7 mouse cellular contexts compared by ENCODE assay signal in genomic region chr7:97579067-97579975, GRCm38 (mm10). TPM values are rescaled to one million over a fixed set of nuclear protein-coding genes. Genes with fewer than 3 reads are reported as not detected.
A peak's percentile ranks its signal among the peaks of the same experiment; 100 is the strongest.
DNase-seq lines count a peak whose midpoint lies in the region; ATAC-seq lines count a peak whose summit lies in the region.

Gene Aamdc (minus strand): TSS chr7:97579497.
Gene Rsf1 (plus strand): TSS chr7:97579889.

- no peaks in the 10 kb centered on the region for H3K9me3 ChIP-seq in embryonic facial prominence, embryonic 11.5 days (replicated peaks; ENCODE audit: control insufficient read depth, low read length)
- no peaks in the 10 kb centered on the region for H3K9me3 ChIP-seq in limb, embryonic 10.5 days (replicated peaks)
- no peaks in the 10 kb centered on the region for H3K9me3 ChIP-seq in midbrain, embryonic 13.5 days

- H3K4me1 ChIP-seq in embryonic facial prominence, embryonic 11.5 days (ENCODE audit: control insufficient read depth, insufficient read depth, low read length) = no peaks in the 10 kb centered on the region
- peaks cover 10% of the 10 kb centered on the region for H3K4me1 ChIP-seq in limb, embryonic 10.5 days
- peaks cover 22% of the 10 kb centered on the region for H3K4me1 ChIP-seq in midbrain, embryonic 13.5 days (replicated peaks)

- peak within 1 kb of the TSS; percentile 76 for H3K4me2 ChIP-seq in embryonic facial prominence, embryonic 11.5 days (ENCODE audit: low read depth, low read length)
- peak within 1 kb of the TSS; percentile 77 for H3K4me2 ChIP-seq in midbrain, embryonic 13.5 days (replicated peaks)

- peak within 1 kb of the TSS; percentile 98 for H3K27ac ChIP-seq in embryonic facial prominence, embryonic 11.5 days (replicated peaks; ENCODE audit: low read depth, low read length)
- H3K27ac ChIP-seq in limb, embryonic 10.5 days = peak within 1 kb of the TSS; percentile 100
- peak within 1 kb of the TSS; percentile 99 for H3K27ac ChIP-seq in midbrain, embryonic 13.5 days

- WGBS in embryonic facial prominence, embryonic 11.5 days = 1% methylated on average over 56 of the region's 68 CpGs
- WGBS in limb, embryonic 10.5 days = under 1% methylated on average over 52 of the region's 68 CpGs
- under 1% methylated on average over 66 of the region's 68 CpGs for WGBS in midbrain, embryonic 13.5 days

- H3K4me3 ChIP-seq in embryonic facial prominence, embryonic 11.5 days (ENCODE audit: low read depth, low read length) = peak within 1 kb of the TSS; percentile 100
- peak within 1 kb of the TSS; percentile 100 for H3K4me3 ChIP-seq in limb, embryonic 10.5 days
- H3K4me3 ChIP-seq in midbrain, embryonic 13.5 days (replicated peaks) = peak within 1 kb of the TSS; percentile 100

- no peaks in the 10 kb centered on the region for H3K36me3 ChIP-seq in embryonic facial prominence, embryonic 11.5 days (replicated peaks; ENCODE audit: control insufficient read depth, insufficient read depth, low read depth, low read length)
- 0 out of 2 replicates have a peak, but pooled peaks cover 3% of the 10 kb centered on the region for H3K36me3 ChIP-seq in limb, embryonic 10.5 days
- no peaks in the 10 kb centered on the region for H3K36me3 ChIP-seq in midbrain, embryonic 13.5 days

- H3K9ac ChIP-seq in embryonic facial prominence, embryonic 11.5 days (replicated peaks; ENCODE audit: low read length) = peak within 1 kb of the TSS; percentile 99
- peak within 1 kb of the TSS; percentile 100 for H3K9ac ChIP-seq in midbrain, embryonic 13.5 days (replicated peaks)

- peak; percentile 96 for ATAC-seq in embryonic facial prominence, embryonic 11.5 days (replicated peaks; ENCODE audit: insufficient number of reproducible peaks, low FRiP score, low TSS enrichment, low read depth)
- ATAC-seq in granulocyte monocyte progenitor cell, adult 5-6 weeks (replicated peaks; ENCODE audit: poor library complexity, severe bottlenecking) = peak; percentile 83
- peak; percentile 98 for ATAC-seq in midbrain, embryonic 13.5 days

- no peaks in the 10 kb centered on the region for H3K27me3 ChIP-seq in embryonic facial prominence, embryonic 11.5 days (ENCODE audit: control insufficient read depth, insufficient read depth, low read length)
- H3K27me3 ChIP-seq in limb, embryonic 10.5 days (ENCODE audit: low read depth, poor library complexity, severe bottlenecking) = no peaks in the 10 kb centered on the region
- H3K27me3 ChIP-seq in midbrain, embryonic 13.5 days = no peaks in the 10 kb centered on the region

- DNase-seq in adrenal gland, postnatal 14 days = peak; percentile 98
- DNase-seq in embryonic facial prominence, embryonic 11.5 days (ENCODE audit: low spot score) = peak; percentile 98
- peak; percentile 96 for DNase-seq in kidney, adult 11 months
- peak; percentile 95 for DNase-seq in limb, embryonic 10.5 days (ENCODE audit: low spot score)
- DNase-seq in spleen, adult 12 weeks (ENCODE audit: low spot score) = peak; percentile 88

RNA-seq across cellular contexts. Expression of gene Aamdc, which starts in this region (rescaled TPM):
- 37.8 and 44.5 TPM in 2 replicates for total RNA-seq in adrenal gland, postnatal 14 days (2021)
- 37.2 and 43.5 TPM in 2 replicates for polyA plus RNA-seq in embryonic facial prominence, embryonic 11.5 days (2014; fragmentation: Nextera tagmentation; extraction: Ambion mirVana)
- total RNA-seq in granulocyte monocyte progenitor cell, adult 5-6 weeks (2014; fragmentation: Nextera tagmentation) = 15.4 and 36.3 TPM in 2 replicates
- total RNA-seq in granulocyte monocyte progenitor cell, adult 5-6 weeks (2017) = 37.0 and 42.6 TPM in 2 replicates
- polyA plus RNA-seq in limb, embryonic 10.5 days (2016; fragmentation: Nextera tagmentation; extraction: Ambion mirVana) = 28.7 and 39.8 TPM in 2 replicates
- polyA plus RNA-seq in midbrain, embryonic 13.5 days (2015; fragmentation: Nextera tagmentation; extraction: Ambion mirVana) = 46.6 and 50.5 TPM in 2 replicates

RNA-seq across cellular contexts. Expression of gene Rsf1, which starts in this region (rescaled TPM):
- 25.9 and 30.8 TPM in 2 replicates for total RNA-seq in adrenal gland, postnatal 14 days (2021)
- polyA plus RNA-seq in embryonic facial prominence, embryonic 11.5 days (2014; fragmentation: Nextera tagmentation; extraction: Ambion mirVana) = 26.0 and 26.8 TPM in 2 replicates
- total RNA-seq in granulocyte monocyte progenitor cell, adult 5-6 weeks (2014; fragmentation: Nextera tagmentation) = 21.9 and 33.3 TPM in 2 replicates
- total RNA-seq in granulocyte monocyte progenitor cell, adult 5-6 weeks (2017) = 35.8 and 38.3 TPM in 2 replicates
- polyA plus RNA-seq in limb, embryonic 10.5 days (2016; fragmentation: Nextera tagmentation; extraction: Ambion mirVana) = 23.0 and 25.6 TPM in 2 replicates
- 35.6 and 40.9 TPM in 2 replicates for polyA plus RNA-seq in midbrain, embryonic 13.5 days (2015; fragmentation: Nextera tagmentation; extraction: Ambion mirVana)

Comparison
In these comparisons a context has a peak if more than half of its experiments do, and no peak if none do; other contexts are left out.
1. Peak in every context shown above with its lines: DNase-seq, ATAC-seq, H3K4me3 ChIP-seq and H3K27ac ChIP-seq.